Mouse (Mus musculus) layer of hippocampus, adult 9-11 months (tissue): ENCODE measurements around the gene Lrrc15.

ENCODE experiments used
- DNase-seq: peaks from one replicate; pipeline ENCODE4 v3.0.0; 2022

Gene Lrrc15

DNA sequence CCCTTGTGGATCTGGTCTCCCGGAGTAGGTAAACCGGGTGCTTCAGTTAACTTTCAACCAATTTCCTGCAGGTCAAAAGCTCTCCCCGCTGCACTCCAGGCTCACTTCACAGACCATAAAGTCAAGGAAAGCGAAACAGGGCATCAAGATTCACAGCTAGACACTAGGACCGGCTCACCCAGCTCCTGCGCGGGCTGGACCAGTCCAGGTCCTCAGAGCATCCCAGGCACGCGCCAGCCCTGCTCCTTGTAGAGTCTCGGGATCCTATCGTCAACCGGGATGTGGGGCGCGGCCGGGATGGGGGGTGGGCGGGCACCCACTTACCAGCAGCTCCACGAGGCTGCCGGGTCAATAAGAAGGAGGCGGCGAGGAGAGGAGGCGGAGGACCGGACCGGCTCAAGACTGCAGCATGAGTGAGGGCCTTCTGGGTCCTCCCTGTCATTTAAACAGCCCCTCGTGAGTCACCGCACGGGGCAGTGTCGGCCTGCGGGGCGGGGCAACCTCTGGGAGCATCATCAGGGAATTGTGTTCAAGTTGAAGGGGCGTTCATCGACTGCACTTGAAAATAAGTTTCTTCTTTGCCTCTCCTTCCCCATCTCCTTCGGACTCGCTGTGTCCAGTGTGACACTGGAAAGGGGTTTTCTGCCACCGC, at the start of gene Lrrc15:
Lrrc15 (minus strand) TSS at position 413 of the 652 bp plus-strand sequence.
- DNase-seq, result no peak

DNA sequence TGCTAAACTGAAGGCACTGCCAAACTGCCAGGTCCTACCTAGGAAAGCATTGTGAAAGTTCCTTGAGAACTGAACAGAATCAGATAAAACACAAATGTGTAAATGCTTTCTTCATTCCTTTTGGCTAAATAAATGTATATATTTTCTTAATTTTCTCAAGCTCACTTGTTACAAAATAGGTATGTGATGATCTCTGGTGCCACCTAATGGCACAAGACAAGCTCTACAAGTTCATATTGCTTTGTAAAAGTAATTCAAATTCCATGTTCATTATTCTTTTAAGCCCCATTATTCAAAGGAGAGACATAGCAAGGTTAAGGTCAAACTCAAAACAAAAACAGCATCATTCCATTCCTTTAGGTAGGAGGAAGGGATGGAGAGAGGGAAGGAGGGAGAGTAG, 31.2 kb upstream of the Lrrc15 start:
- no peak for DNase-seq

DNA sequence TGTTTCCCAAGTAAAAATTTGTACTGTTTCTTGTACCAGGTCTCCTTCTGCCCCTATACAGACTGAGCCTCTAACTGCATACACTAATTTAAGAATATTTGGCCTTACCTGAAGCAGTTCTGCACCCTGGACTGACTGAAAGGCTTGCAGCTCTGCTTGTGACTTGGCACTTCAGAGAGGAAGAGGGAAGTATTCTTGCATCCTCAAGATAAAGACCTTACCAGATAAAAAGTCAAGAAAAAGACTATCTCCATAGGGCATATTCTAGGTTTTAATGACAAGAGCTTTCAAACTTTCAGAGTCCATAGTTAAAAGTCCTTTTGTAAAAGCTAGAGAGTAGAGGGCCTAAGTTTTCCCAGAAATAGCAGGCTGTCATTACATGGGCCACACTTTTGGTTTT, 27.6 kb upstream of the Lrrc15 start, which contains the start of gene Gp5:
Gp5 (minus strand) TSS at position 133 of the 400 bp plus-strand sequence.
- no peak for DNase-seq

DNA sequence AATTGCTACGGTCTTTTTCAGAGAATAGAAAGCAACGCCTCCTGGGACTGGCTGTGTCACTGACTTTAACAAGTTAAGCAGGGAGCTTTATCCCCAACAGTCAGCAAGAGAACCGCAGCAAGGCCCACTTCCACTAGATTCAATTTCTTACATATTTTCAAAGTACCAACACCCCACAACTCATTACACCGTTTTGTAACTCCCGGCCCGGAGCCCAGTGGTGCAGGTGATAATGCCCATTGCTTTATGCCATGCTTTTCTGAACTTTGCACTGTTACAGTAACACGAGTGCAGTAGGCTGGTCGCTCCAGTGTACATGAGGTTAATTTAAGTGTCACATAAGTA, 27.1 kb upstream of the Lrrc15 start:
- no peak for DNase-seq

DNA sequence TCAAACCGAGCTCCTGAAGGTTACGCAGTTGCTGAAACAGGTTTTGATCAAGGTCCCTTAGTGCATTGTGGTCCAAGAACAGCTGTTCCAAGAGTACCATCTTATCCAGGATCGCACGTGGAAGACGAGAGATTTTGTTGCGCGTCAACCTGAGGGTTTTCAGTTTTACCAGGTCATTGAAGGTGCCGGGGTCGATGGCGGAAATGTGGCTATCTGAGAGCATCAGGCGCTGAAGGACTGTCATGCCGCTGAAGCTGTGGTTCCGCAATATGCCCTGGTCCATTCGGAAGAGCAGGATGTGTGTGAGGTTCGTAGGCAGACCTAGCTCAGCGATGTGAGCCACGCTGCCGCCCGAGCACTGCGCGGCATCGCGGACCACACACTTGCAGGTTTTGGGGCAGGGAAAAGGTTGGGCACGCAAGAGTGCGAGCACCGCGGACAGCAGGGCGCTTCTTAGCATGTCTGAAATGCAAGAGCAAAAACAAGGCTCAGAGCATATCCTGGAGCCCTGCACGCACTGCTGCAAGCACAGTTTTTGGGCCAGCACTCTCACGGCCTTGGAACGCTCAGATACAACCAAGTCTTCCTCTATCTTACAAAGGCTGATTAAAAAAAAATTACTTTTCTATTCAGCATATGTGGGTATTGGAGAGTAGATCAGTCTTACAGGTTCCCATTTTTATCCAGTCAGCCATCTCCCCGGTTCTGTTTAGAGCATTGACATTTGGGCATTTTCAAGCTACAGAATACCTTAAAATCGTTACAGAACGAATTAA, 26.5 kb upstream of the Lrrc15 start:
- DNase-seq, result no peak

DNA sequence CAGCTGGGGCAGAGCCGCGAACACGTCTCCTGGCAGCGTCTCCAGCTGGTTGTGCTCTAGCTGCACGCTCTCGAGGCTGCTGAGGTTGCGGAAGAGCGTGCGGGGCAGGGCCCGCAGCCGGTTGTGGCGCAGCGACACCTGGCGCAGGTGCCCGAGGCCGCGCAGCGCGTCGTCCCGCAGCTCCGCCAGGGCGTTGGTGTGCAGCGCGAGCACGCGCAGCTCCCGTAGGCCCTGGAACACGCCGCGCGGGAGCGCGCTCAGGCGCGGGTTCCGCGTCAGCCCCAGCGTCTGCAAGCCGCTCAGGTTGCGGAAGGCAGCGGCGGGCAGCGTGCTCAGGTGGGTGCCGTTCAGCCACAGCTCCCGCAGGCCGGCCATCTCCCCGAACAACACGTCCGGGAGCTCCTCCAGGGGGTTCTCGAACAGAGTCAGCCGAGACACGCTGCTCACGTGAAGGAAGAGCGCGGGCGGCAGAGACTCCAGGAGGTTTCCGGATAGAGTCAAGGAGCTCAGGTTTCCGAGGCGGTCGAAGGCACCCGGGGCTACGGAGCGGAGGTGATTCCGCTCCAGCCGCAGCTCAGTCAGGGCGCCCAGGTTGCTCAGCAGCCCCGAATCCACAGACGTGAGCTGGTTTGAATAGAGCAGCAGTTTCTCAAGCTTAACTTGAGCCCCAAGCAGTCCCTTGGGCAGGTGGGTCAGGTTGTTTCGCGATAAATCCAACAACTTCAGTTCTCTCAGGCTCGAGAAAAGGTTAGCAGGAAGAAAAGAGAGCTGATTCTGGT, 25.7 kb upstream of the Lrrc15 start:
- DNase-seq, result peak; percentile 54

DNA sequence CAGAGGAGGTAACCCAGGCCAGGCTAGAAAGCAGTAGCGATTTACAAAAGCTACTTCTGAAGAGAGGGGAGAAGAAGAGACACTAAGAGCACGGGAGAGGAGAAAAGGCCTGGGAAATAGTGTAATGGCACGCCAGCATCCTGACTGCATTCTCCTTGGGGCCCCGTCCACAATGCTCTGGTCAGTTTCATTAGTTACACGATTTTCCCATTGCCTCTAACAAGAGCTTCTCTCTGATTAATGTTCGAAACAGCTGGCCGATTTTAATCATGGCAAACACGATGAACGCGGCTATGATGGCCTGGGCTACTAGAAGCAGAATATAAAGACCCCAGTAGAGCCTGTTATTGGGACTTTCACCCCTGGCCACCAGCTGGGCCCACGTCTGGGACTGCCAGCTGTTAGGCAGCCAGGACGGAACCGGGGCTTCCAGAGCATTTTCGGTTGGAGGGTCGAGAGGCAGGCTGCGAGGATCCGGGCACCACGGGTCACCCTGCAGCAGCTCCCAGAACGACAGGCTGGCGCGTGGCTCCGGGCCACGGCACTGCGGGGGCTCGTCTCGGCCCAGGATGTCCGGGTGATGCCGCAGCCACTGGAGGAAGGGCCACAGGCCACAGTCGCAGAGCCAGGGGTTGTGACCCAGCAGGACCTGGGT, 25.0 kb upstream of the Lrrc15 start:
- DNase-seq, result no peak

DNA sequence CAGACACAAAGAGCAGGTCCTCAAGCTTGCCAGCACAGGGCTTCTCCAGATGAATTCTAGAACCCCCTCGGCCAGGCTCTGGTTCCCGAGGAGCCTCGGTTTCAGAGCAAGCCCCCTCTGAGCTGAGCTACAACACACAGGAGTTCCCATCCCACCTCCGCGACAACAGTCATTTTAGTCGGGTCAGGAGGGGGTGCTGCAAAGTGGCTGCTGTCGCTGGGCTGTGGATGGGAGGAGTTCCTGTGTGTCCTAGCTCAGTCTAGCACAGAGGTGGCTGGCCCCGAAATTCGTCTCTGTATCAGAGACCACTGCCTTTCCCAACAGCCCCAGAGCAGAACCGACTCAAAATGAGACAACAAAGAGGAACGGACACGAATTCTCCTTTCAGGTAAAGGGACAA, 24.2 kb upstream of the Lrrc15 start:
- no peak for DNase-seq

DNA sequence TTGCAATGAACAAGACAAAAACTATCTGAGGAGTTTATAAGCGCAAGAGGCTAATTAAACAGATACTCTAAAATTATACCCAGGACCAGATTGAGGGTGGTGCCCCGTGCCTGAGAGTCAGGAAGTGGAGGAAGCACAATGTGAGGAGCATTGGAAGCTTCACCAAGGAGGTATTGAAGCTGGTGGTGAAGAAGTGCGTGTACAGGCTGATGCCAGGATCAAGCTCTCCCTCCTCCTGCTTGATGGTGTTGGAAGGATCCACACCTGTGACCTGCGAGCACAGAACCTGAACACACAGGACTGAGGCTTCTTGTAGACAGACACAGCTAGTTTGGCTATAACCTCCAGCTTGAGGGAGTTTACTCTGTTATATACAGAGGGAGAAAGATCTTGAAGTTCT, 23.0 kb upstream of the Lrrc15 start:
- DNase-seq, result no peak

DNA sequence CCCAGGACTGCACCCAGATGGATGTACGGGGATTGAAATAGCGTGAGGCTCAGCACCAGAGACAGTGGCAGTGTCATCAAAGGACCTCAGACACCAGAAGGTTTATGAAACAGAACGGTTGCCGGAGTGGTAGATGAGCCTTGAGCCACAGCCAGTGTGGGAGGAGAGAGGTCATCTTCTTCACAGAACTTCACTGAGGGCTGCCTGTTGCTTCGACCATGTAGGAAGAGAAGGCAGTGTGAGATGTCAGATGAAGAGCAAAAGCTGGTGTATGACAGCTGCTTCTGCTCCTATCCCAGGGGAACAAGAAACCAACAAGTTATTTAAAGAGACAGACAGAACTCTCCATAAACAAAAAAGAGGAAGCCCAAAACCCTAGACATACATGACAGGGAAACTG, 21.2 kb upstream of the Lrrc15 start:
- DNase-seq, result no peak

DNA sequence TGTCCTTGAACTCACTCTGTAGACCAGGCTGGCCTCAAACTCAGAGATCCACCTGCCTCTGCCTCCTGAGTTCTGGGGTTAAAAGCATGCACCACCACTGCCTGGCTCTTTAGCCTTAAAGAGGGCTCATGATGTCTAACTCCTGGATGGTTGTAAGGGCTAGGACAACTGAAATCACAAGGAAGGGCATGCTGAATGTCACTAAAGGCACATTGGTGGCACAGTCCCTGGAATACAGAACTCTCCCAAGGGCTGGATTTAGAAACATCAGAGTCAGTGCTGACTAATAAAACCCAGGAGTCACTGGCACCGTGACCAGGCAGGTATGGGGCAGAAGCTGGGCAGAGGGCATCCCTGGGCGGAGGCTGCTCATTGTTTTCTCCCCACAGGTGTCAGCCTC, 20.4 kb upstream of the Lrrc15 start:
- DNase-seq, result no peak

DNA sequence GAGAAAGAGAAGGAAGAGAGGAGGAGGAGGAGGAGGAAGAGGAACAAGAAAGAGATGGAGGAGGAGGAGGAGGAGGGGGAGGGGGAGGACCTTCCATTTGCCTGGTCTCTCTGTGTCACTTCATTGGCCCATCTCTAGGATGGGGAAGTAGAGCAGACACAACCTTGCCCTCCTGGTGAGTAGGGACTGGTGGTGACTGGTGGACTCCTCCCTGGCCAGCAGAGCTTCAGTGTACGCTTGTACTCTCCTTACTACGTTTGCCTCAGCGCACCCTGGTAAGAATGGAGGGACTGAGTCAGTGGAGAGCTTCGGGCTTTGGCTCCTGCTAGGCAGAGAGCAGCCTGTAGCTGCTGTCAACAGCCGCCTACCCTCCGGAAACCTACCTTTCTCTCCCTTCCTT, 19.6 kb upstream of the Lrrc15 start:
- no peak for DNase-seq

DNA sequence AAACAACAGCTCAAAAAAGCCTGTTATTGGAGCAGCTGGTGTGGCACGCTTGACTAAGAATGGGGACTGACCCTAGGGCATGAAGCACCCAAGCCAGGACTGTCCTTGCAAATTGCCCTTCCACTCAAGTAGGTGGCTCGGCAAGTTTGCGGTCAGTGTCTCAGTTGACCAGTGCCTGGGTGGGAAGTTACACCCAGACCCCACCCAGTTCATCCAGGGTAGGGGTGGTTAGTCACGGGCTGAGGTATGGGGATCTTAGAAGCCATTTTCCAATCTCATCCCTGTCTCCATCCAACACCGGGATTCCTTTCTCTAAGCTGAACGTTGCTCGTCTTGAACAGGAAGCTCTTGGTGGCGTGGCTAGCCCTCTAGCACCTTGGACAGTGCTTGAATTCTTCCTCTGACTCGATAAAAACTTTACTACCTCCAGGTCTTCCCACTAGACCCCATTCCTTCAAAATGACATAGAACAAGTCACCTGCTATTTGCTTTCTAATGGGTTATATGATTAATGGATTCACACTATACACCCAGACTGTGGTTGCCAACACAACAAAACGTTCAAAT, 16.7 kb upstream of the Lrrc15 start:
- DNase-seq, result no peak

DNA sequence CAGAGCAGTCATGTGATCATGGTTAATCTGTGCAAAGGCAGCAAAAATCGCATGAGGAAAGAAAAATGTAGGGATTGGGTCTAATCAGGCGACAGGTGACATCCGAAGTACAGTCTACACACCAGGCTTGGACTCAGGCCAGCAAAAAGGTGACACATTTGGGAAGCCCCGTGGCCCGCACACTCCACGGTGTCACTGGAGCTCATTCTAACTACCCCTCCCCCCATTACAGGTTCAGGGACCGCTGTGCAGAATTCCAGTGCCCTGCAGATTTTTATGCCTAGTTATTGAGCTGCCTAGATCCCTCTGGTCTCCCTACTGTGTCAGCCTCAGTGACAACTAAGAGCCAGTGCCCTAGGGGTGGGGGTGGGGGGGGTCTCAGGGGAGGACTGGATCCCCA, 14.4 kb upstream of the Lrrc15 start:
- DNase-seq, result no peak

DNA sequence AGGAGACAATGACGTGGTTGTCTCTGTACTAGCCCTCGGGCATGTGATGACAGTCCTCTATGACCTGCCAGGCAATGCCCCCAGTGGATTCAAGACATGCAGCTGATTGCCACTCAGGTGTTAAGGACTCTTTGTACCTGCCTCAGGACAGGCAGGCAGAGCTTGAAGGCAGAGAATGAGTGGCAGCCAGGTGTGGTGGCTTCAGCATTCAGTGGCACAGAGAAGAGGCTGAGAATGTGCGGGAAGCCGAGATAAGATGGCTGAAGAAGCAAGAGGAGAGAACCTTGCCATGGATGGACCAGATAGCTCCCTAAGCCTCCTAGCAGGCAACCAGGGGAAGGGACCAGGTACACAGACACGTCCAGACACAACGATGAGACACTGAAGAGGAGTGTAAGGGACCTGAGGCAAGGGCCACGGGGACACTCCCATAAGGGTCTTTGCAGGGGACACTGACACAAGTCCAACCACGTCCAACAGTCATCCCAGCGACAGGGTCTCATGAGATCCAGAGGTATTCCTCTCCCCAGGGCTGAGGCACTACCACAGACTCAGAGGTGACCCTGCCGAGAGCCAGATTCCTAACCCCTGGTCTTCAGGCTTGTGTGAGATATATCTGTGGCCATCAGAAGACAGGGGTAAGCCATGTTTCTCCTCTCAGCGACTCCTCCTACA, 13.7 kb upstream of the Lrrc15 start:
- no peak for DNase-seq

DNA sequence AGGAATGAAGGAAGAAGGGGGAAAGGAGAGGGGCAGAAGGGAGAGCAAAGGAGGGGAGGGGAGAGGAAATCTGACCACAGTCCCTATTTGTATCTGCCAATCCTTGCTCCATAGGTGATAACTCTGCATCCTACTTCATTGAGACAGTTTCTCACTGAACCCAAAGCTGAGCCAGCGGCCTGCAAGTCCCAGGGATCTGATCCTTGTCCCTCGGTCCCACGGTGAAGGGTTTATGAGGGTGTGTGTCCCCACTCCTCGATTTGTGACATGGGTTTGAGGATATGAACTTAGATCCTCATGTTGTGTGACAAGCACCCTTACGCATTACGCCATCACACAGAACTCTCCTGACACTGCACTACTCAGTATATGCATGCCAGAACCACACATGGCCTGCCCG, 12.1 kb upstream of the Lrrc15 start:
- DNase-seq, result no peak

DNA sequence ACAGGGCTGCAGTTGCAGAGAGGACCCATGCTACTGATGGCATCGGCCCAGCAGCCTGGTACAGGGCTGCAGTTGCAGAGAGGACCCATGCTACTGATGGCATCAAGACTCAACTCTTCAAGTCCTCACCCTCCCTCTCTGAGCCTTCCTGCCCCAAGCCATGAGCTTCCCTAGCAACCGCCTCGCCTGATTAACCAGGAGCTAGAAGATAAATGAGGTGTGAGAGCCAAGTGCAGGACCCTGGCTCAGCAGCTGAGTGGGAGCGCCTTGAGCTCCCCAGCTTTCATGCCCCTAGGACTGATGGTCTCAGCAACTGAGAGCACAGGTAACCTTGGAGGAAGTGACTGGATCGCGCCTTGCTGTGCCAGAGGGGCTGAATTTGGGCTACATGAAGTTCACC, 7.4 kb upstream of the Lrrc15 start:
- no peak for DNase-seq

DNA sequence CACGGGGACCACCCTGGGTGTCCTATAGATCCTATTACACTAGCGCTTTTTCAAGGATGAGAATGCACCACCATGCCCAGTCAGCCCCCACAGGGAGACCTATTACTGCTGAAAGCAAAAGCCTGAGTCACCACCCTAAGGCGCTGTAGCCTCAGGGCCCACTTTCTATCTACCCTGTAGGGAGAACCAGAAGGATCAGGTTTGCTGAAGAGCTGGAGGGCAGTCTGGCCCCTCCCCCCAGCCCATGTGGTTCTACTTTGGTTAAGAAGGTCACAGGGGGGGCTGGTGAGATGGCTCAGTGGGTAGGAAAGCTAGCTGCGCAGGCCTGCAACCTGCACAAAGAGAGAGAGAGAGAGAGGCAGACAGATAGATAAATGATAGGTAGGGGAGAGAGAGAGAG, 2.6 kb upstream of the Lrrc15 start:
- DNase-seq, result no peak

DNA sequence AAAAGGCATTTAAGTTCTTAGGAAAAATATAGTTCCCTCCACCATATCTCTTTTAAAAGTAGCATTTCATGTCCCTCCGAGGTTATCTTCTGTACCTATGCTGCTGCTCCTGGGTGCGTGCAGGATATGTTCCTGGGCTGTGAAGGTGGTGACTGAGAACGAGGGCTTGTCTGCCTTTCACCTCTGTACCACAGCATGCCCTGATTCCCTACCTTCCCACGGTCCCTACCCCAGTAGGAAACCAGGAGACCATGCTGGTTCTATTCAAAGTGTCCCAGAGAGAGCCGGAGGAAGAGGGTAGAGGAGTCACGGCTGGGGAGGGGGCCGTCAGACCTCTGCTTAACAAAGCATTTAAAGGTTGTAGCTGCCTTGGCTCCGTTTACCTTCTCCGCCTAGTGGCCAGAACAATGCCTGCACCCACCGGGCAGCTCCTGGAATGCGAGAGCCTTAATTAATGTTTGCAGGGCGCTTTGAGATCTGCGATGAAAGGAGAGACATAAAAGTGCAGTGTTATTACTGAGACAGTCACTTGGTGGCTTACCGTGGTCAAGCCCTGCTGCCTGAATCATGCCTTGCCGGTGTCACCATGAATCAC, 784 bp upstream of the Lrrc15 start:
- no peak for DNase-seq

DNA sequence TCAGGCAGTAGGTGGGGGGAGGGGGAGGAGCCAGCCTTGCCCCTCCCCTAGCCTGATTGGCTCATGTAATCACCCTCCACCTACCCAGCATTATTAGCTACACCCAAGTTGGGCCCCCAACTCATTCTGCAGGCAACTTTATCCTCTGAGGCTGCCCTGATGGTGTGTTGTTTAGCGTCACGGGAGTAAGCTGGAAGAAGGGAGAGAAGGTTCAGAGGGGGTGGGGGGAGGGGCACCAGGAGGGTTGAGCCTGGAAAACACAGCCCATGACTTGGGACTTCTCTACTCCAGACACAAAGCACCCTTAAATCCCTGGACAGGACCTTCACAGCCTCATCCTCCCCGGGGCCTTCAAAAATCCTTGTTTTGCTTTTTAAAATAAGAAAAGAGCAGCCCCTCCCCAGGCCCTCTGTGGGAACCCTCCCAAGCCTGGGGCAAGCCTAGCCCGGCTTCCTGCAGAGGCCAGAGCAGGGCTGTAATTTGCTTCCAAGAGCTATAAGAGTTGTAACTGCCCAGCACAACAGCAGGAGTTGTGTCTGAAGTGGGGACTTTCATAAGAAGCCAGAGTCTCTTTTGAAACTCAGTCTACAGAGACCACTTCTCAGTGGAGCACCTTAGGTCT, 2.3 kb downstream of the Lrrc15 start:
- DNase-seq, result no peak

DNA sequence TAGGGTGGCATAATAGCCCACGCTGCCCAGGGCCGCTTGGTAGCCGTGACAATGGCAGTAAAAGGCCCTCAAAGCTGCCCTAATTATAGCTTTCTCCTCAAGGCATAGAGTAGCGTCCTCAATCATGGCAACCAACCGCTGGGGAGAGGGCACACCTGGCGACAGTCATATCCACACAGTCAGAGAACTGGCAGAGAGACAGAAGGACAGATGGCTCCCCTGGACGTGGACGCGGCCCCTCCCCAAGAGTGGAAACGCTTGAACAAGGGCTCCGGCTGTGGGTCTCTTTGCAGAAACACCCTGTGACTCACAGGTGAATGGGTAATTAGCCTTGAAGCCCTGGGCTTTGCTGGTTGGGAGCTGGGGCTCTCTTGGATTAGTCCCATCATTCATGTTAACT, 4.7 kb downstream of the Lrrc15 start:
- DNase-seq, result no peak
